Mouse (Mus musculus) midbrain, embryonic 15.5 days (tissue): ENCODE results near the gene Psmd6. TPM values are rescaled to one million over a fixed set of nuclear protein-coding genes. Genes with fewer than 3 reads are reported as not detected.
A peak's percentile ranks its signal among the peaks of the same experiment; 100 is the strongest.

ENCODE experiments used
- ATAC-seq: fragments of 200-750 bp; cut with Nextera tagmentation; replicated peaks from 2 replicates; pipeline ENCODE4 v1.8.0; 2017; ENCODE audit warnings: moderate TSS enrichment
- H3K27ac ChIP-seq: fragments of 300-500 bp; sonication (generic); 2 replicates; pipeline ENCODE4 v1.5.1; 2015; ENCODE audit warnings: mild to moderate bottlenecking, inconsistent platforms
- H3K27me3 ChIP-seq: fragments of 300-500 bp; sonication (generic); replicated peaks from 2 replicates; pipeline ENCODE4 v1.6.1; 2015; ENCODE audit warnings: inconsistent platforms
- H3K36me3 ChIP-seq: fragments of 300-500 bp; sonication (generic); replicated peaks from 2 replicates; pipeline ENCODE4 v1.6.1; 2015; ENCODE audit warnings: inconsistent platforms
- H3K4me1 ChIP-seq: fragments of 300-500 bp; sonication (generic); 2 replicates; pipeline ENCODE4 v1.6.1; 2015; ENCODE audit warnings: inconsistent platforms
- H3K4me2 ChIP-seq: fragments of 300-500 bp; sonication (generic); 2 replicates; pipeline ENCODE4 v1.6.1; 2015; ENCODE audit warnings: inconsistent platforms, mild to moderate bottlenecking, moderate library complexity
- H3K4me3 ChIP-seq: fragments of 300-500 bp; sonication (generic); 2 replicates; pipeline ENCODE4 v1.5.1; 2015; ENCODE audit warnings: mild to moderate bottlenecking, inconsistent platforms
- H3K9ac ChIP-seq: fragments of 300-500 bp; sonication (generic); 2 replicates; pipeline ENCODE4 v1.6.1; 2015; ENCODE audit warnings: mild to moderate bottlenecking, inconsistent platforms
- H3K9me3 ChIP-seq: fragments of 300-500 bp; sonication (generic); 2 replicates; pipeline ENCODE4 v1.6.1; 2016; ENCODE audit warnings: inconsistent platforms
- WGBS: fragments of 180-500 bp; shearing (Covaris S2); methylation state at CpG from one replicate; pipeline ENCODE4 v1.1.7; 2015; ENCODE audit warnings: mixed read lengths; 5-methylcytosine and 5-hydroxymethylcytosine counted together
- polyA plus RNA-seq: library from polyadenylated mRNA; unstranded; fragments of >200 nt; fragmentation: Nextera tagmentation; extraction: Ambion mirVana; gene quantifications from 2 replicates; pipeline ENCODE4 v1.2.1, GENCODE M21; 2015

The Psmd6 gene
- polyA plus RNA-seq, 1 experiment from 2014 or later = 235 TPM

GRCm38 (mm10) chr14:14083811-14084210 is 37.0 kb downstream of the Psmd6 start:
- Histone ChIP-seq H3K4me3 (no peak overlapping the region), H3K9ac (no peak overlapping the region), H3K9me3 (no peaks in the 10 kb centered on the region), H3K4me2 (no peak overlapping the region), H3K27me3 (no peaks in the 10 kb centered on the region), H3K36me3 (no peaks in the 10 kb centered on the region), H3K4me1 (no peaks in the 10 kb centered on the region), H3K27ac (no peak overlapping the region)
- ATAC-seq = no peak
- WGBS = 93% methylated on average over 8 of the region's 8 CpGs

GRCm38 (mm10) chr14:14080604-14081194 is 40.1 kb downstream of the Psmd6 start:
- Histone ChIP-seq H3K9ac (no peak overlapping the region), H3K4me1 (no peaks in the 10 kb centered on the region), H3K27ac (no peak overlapping the region), H3K4me2 (no peak overlapping the region), H3K9me3 (no peaks in the 10 kb centered on the region), H3K4me3 (no peak overlapping the region), H3K27me3 (no peaks in the 10 kb centered on the region), H3K36me3 (no peaks in the 10 kb centered on the region)
- no peak for ATAC-seq
- 90% methylated on average over 6 of the region's 6 CpGs for WGBS

DNA sequence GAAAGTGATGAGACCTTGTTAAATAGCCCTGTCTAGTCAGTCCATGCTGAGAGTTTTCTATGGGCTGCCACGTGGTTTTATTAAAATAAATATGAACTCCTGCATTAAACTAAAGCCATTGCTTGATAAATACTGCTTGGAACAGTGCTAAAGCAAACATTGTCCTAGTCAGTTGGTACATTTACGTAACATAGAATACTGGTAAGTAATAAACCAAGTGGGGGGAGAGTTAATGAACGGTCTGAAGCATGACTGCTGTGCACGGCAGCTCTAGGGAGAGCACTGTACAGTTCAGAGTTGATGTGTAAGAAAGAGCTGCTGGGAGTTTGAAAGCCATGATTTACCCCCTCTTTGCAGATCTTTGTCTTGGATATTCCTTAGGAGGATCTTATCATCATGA is 49.3 kb downstream of the Psmd6 start:
- Histone ChIP-seq H3K27ac (peak overlapping the region; percentile 63), H3K27me3 (no peaks in the 10 kb centered on the region), H3K4me2 (no peak overlapping the region), H3K9ac (no peak overlapping the region), H3K4me1 (peaks cover 33% of the 10 kb centered on the region), H3K4me3 (no peak overlapping the region), H3K9me3 (no peaks in the 10 kb centered on the region), H3K36me3 (no peaks in the 10 kb centered on the region)
- no peak for ATAC-seq
- 31% methylated on average over 4 of the region's 4 CpGs for WGBS

GRCm38 (mm10) chr14:14070541-14071315 is 50.1 kb downstream of the Psmd6 start:
- peak overlapping the region; percentile 1; the same call in 1 of the 2 replicates for H3K4me2 ChIP-seq

GRCm38 (mm10) chr14:14068553-14068952 is 52.2 kb downstream of the Psmd6 start:
- H3K4me2 ChIP-seq = no peak overlapping the region
- 21% methylated on average over 3 of the region's 3 CpGs for whole genome bisulfite sequencing
- H3K4me1 ChIP-seq = peaks cover 40% of the 10 kb centered on the region

More at GRCm38 (mm10) chr14:14070541-14071315, 50.1 kb downstream of the Psmd6 start:
- Histone ChIP-seq H3K36me3 (no peaks in the 10 kb centered on the region), H3K27ac (peak overlapping the region; percentile 63), H3K9me3 (no peaks in the 10 kb centered on the region), H3K9ac (no peak overlapping the region), H3K4me3 (no peak overlapping the region), H3K27me3 (no peaks in the 10 kb centered on the region), H3K4me1 (peaks cover 33% of the 10 kb centered on the region)
- 8% methylated on average over 6 of the region's 6 CpGs for WGBS
- ATAC-seq = peak; percentile 88

DNA sequence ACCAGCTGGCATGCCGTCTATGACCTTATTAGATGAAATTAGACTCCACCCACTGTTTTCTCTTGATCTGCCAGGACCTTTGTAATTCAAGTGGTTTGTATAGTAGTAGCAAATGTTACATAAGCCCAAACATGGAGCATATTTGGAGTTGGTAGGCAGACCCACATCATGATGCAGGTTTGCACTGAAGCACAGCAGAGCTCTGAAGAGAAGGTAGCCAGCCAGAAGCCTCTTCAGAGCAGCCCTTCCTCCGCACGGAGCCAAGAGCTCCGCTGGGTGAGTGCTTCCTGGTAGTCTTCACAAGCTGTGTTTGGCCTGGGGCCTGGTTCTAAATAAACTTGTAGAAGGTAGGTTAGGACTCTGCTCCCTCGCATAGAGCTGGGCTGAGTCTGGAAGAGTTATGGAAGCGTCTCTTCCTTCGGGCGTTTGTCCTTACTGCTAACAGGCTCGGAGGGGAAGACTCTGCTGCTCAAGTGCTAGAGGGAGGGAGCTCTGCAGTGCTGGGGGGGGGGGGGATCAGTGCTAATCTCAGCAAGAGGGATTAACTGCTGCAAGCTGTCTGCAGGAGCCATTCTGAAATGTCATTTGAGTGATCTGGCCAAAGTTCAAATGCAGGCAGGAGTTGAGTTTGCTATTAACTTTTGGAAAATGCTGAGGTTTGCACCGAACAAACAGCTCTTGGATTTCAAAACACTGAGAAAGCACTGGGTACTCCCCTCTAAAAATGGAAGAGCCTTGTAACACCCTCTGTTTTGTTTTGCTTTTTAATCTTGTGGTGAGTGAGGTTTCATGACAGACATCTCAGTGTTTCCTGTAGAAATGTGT is 52.9 kb downstream of the Psmd6 start:
- peaks cover 40% of the 10 kb centered on the region for H3K4me1 ChIP-seq
- H3K27ac ChIP-seq = peak overlapping the region; percentile 67
- no peaks in the 10 kb centered on the region for H3K36me3 ChIP-seq
- WGBS = 7% methylated on average over 10 of the region's 10 CpGs
- no peaks in the 10 kb centered on the region for H3K9me3 ChIP-seq
- no peaks in the 10 kb centered on the region for H3K27me3 ChIP-seq
- no peak overlapping the region for H3K9ac ChIP-seq
- H3K4me3 ChIP-seq = no peak overlapping the region
- ATAC-seq = 0 out of 2 replicates have a peak, but pooled peaks have one; percentile 26
- peak overlapping the region; percentile 28 for H3K4me2 ChIP-seq

More at GRCm38 (mm10) chr14:14068553-14068952, 52.2 kb downstream of the Psmd6 start:
- H3K27me3 ChIP-seq = no peaks in the 10 kb centered on the region
- 0 out of 2 replicates have a peak overlapping the region, but pooled peaks have one; percentile 67 for H3K27ac ChIP-seq
- H3K9me3 ChIP-seq = no peaks in the 10 kb centered on the region
- no peaks in the 10 kb centered on the region for H3K36me3 ChIP-seq
- H3K4me3 ChIP-seq = no peak overlapping the region
- ATAC-seq = no peak
- no peak overlapping the region for H3K9ac ChIP-seq

- 71% methylated on average over 6 of the region's 6 CpGs for WGBS
- Histone ChIP-seq H3K4me2 (no peak overlapping the region), H3K4me1 (peaks cover 32% of the 10 kb centered on the region), H3K27ac (no peak overlapping the region), H3K9ac (no peak overlapping the region), H3K4me3 (no peak overlapping the region), H3K9me3 (no peaks in the 10 kb centered on the region), H3K36me3 (no peaks in the 10 kb centered on the region), H3K27me3 (no peaks in the 10 kb centered on the region)
- ATAC-seq = no peak
These were observed 54.5 kb downstream of the Psmd6 start for GRCm38 (mm10) chr14:14066241-14066640.

GRCm38 (mm10) chr14:14065142-14065498 is 55.7 kb downstream of the Psmd6 start:
- H3K27me3 ChIP-seq = no peaks in the 10 kb centered on the region
- no peak overlapping the region for H3K9ac ChIP-seq
- H3K4me1 ChIP-seq = peaks cover 21% of the 10 kb centered on the region
- H3K27ac ChIP-seq = no peak overlapping the region
- no peaks in the 10 kb centered on the region for H3K36me3 ChIP-seq
- no peak for ATAC-seq
- WGBS = 24% methylated on average over 4 of the region's 4 CpGs
- H3K4me2 ChIP-seq = no peak overlapping the region
- no peak overlapping the region for H3K4me3 ChIP-seq
- H3K9me3 ChIP-seq = no peaks in the 10 kb centered on the region

GRCm38 (mm10) chr14:14064486-14065141 is 56.2 kb downstream of the Psmd6 start:
- no peak overlapping the region for H3K27ac ChIP-seq
- no peak overlapping the region for H3K4me2 ChIP-seq
- H3K9ac ChIP-seq = no peak overlapping the region
- no peak for ATAC-seq
- no peaks in the 10 kb centered on the region for H3K9me3 ChIP-seq
- 15% methylated on average over 5 of the region's 5 CpGs for WGBS
- H3K4me1 ChIP-seq = peaks cover 17% of the 10 kb centered on the region
- H3K36me3 ChIP-seq = no peaks in the 10 kb centered on the region
- no peaks in the 10 kb centered on the region for H3K27me3 ChIP-seq
- H3K4me3 ChIP-seq = no peak overlapping the region

GRCm38 (mm10) chr14:14063382-14063781 is 57.4 kb downstream of the Psmd6 start:
- WGBS = 49% methylated on average over 5 of the region's 5 CpGs
- H3K4me3 ChIP-seq = no peak overlapping the region
- peaks cover 16% of the 10 kb centered on the region for H3K4me1 ChIP-seq
- H3K4me2 ChIP-seq = no peak overlapping the region
- 0 out of 2 replicates have a peak, but pooled peaks have one; percentile 21 for ATAC-seq
- H3K9me3 ChIP-seq = no peaks in the 10 kb centered on the region
- no peak overlapping the region for H3K9ac ChIP-seq
- no peaks in the 10 kb centered on the region for H3K36me3 ChIP-seq
- no peaks in the 10 kb centered on the region for H3K27me3 ChIP-seq
- no peak overlapping the region for H3K27ac ChIP-seq

DNA sequence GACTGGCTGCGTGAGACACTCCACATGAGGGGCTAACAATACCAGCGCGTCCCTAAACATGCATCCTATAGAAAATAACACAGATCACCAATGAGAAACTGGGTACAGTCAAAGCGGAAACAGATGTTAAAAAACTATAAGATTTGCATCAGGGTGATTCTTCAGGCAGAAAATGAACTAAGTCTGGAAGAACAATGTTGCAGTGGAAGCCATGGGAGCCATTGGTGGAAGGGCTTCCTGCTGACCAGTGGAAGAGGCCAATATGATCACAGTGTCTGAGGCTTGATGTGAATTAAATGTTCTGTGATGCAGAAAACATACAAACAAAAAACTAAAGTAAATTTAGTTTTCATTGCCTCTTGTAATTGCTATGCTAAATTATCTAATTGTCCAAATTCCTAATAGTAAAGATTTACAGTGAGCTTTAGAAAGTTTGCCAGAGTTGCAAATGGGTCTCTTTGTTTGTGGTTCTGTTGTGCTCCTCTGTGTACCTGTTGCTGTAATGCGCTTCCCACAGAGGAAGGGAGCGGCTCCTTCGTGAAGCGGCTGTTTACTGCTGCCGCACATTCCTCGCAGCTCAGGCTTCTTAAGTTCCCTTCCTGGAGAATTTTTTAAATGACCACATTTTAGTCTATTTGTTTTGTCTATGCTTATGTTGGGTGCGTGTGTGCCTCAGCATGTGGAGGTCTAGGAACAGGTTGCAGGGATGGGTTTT is 58.1 kb downstream of the Psmd6 start:
- H3K27me3 ChIP-seq = no peaks in the 10 kb centered on the region
- H3K4me3 ChIP-seq = no peak overlapping the region
- H3K36me3 ChIP-seq = no peaks in the 10 kb centered on the region
- H3K4me1 ChIP-seq = peaks cover 9% of the 10 kb centered on the region
- 80% methylated on average over 11 of the region's 11 CpGs for WGBS
- no peak overlapping the region for H3K4me2 ChIP-seq
- no peaks in the 10 kb centered on the region for H3K9me3 ChIP-seq
- no peak for ATAC-seq
- H3K27ac ChIP-seq = no peak overlapping the region
- H3K9ac ChIP-seq = no peak overlapping the region
